Mouse (Mus musculus) liver, adult 2 months (tissue): ENCODE results near the gene Ptprg.
"Not testable (repeated sequence)": the region's sequence is repeated elsewhere in the genome, so short reads cannot be mapped to it uniquely, and the experiment has no call there.

Experiments used
- CTCF ChIP-seq: fragments of 200-500 bp; IDR thresholded peaks from 2 replicates; pipeline ENCODE4 v1.5.1; 2011; ENCODE audit warnings: low read depth, low read length, control low read depth
- POLR2A ChIP-seq: fragments of 200-500 bp; IDR thresholded peaks from 2 replicates; pipeline ENCODE4 v1.6.1; 2011; ENCODE audit warnings: low read length, control low read depth; ENCODE audit not compliant: insufficient read depth; ENCODE audit errors: extremely low read depth

DNA sequence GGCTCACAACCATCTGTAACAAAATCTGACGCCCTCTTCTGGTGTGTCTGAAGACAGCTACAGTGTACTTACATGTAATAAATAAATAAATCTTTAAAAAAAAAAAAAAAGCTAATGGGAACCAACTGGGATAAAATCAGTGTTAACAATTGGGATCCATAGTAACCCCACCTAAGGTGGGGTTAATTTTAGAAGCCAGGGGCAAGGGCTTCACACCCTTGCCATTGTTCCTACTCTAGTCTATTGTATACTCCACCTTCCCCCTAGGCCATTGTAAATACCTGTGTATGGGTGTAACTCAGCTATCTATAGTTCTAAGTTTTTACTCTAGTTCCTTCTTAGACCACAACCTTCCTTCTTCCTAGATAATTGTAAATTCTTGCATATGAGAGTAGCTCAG is 411.0 kb downstream of the Ptprg start:
- not testable (repeated sequence) for TF ChIP-seq POLR2A, CTCF
